Mouse (Mus musculus): ENCODE results near the gene Ntng2. TPM values are rescaled to one million over a fixed set of nuclear protein-coding genes. Genes with fewer than 3 reads are reported as not detected.
A peak's percentile ranks its signal among the peaks of the same experiment; 100 is the strongest.

The Ntng2 gene
- polyA plus RNA-seq, 1 experiment, result 76.6 TPM

DNA sequence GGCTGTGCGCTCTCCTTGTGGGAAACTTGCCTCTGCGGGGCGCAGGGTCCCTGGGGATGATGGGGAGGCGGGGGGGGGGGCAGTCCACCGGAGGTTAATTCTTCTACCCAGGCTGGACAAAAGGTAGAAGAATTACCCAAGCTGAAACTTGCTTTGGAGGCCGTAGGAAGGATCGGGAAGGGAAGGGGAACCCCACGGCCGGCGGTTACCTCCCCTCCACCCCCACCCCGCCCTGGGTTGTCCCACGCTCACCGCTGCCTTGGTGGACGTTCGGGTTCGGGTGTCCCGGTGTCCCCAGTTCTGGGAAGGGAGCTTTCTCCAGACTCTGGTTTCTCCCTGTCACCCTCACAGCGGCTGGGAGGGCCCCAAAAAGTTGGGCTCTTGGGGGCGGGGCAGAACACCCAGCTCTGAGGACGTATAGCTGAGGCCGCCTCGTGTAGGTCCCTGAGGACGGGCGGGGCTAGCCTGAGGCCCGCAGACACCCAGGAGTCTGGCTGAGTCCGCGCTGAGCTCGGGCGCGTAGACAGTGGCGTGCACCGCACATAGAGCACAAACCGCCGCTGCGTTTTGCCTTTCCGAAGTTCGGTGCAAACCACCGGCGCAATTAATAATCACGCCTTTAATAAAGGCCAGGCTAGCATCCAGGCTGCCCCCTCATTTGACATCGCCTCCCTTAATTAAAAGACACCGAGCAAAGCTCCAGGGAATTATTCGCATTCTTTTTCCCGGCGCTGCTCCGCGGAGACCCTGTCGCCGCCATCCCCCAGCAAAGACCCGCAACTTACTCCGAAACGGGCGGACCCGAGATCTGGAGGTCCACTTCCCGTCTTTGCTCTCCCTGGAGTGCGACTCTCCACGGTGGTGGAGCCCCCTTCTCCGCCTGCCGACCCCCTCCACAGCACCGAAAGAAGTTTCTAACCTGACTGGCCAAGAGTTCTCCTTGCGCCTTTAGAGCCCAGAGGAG, 1.4 kb downstream of the Ntng2 start:
- DNase-seq (ENCODE audit: low read depth), result peak; percentile 53
- TF ChIP-seq CTCF (IDR thresholded peaks at IDR 0.05; ENCODE audit: borderline replicate concordance, extremely low read depth, insufficient read depth, insufficient read length) (no peak), POLR2A (IDR thresholded peaks at IDR 0.05; ENCODE audit: borderline replicate concordance, extremely low read depth, insufficient read depth, insufficient read length, poor library complexity, severe bottlenecking) (no peak)

DNA sequence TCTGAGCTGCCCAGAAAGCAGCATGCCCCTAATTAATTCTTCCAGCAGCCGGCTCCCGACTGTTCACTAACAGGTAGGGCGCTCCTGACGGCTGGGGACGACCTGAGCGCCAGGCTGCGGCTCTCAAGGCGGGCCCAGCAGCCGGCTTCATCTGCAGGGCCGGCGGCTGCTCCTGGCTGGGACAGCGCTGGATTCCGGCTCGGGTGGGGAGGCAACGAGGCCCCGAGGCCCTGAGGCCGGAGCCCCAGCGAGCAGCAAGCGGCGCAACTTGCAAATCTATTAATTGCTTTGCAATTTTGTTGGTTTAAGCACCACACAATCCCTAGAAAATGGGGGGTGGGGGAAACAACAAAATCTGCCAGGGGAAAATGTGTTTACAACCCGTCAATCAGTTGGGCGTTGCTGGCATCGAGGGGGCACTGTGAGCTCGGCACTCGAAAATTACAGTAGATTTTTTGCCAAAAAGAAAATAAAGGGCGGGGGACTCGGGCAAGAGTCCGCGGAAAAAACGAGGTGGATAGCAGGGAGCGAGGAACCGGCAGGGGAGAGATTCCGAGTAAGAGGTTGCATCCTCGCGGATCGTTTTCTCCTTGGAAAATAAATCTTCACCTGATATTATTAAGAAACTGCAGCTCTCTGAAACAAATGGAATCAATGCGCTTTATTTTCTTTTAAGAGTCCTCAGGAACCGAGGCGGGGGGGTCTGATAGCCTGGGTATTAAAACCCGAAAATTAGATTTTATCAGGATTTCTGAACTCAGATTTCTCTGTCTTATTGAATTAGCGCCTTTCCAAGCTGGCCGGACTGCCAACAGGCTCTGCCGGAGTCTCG, 2.3 kb downstream of the Ntng2 start:
- TF ChIP-seq CTCF (IDR thresholded peaks at IDR 0.05; ENCODE audit: borderline replicate concordance, extremely low read depth, insufficient read depth, insufficient read length), result no peak
- no peak for TF ChIP-seq POLR2A (IDR thresholded peaks at IDR 0.05; ENCODE audit: borderline replicate concordance, extremely low read depth, insufficient read depth, insufficient read length, poor library complexity, severe bottlenecking)
- peak; percentile 84 for DNase-seq (ENCODE audit: low read depth)

GRCm38 (mm10) chr2:29249852-29250251, 3.0 kb downstream of the Ntng2 start:
- peak; percentile 59 for DNase-seq (ENCODE audit: low read depth)

DNA sequence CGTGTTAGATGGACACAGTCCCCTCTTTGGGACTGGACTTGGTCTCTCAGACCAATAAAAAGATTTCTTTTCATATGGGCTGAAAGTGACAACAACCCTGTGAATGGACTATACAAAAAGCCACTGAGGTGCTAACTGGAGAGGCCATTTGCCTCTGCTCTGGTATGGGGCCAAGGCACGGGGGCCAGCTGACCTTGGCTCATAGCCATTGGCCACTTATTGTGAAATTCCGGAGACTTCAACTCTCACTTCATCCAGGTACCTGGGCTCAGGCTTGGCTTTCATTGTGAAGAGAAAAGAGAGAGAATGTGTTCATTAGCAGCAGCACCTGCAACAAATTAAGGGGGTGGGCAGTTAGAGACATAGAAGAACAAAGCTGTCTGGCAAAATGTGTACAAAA, 4.3 kb downstream of the Ntng2 start:
- TF ChIP-seq CTCF (IDR thresholded peaks at IDR 0.05; ENCODE audit: borderline replicate concordance, extremely low read depth, insufficient read depth, insufficient read length), result no peak
- no peak for TF ChIP-seq POLR2A (IDR thresholded peaks at IDR 0.05; ENCODE audit: borderline replicate concordance, extremely low read depth, insufficient read depth, insufficient read length, poor library complexity, severe bottlenecking)
- no peak for DNase-seq (ENCODE audit: low read depth)

More at GRCm38 (mm10) chr2:29249852-29250251, 3.0 kb downstream of the Ntng2 start:
- TF ChIP-seq POLR2A (IDR thresholded peaks at IDR 0.05; ENCODE audit: borderline replicate concordance, extremely low read depth, insufficient read depth, insufficient read length, poor library complexity, severe bottlenecking) (no peak), CTCF (IDR thresholded peaks at IDR 0.05; ENCODE audit: borderline replicate concordance, extremely low read depth, insufficient read depth, insufficient read length) (no peak)

DNA sequence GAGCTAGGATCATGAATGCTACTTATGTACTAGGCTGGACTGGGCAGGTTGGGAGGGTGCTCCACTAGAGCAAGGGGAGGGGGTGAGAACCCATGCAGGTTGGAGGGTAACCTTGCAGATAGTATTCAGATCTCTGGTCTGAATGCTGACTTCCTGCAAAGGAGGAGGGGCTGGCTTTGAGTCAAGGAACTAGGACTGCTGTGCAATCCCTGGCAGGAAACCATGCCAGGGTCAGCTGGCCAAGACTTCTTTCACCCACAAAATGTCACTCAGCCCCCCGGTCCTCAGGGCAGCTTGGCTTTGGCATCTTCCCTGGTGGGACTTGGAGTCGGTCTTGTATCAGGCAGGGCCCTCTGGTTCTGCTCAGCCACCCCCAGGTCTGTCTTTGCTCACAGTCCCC, 5.4 kb downstream of the Ntng2 start:
- no peak for DNase-seq (ENCODE audit: low read depth)
- no peak for TF ChIP-seq CTCF (IDR thresholded peaks at IDR 0.05; ENCODE audit: borderline replicate concordance, extremely low read depth, insufficient read depth, insufficient read length)
- TF ChIP-seq POLR2A (IDR thresholded peaks at IDR 0.05; ENCODE audit: borderline replicate concordance, extremely low read depth, insufficient read depth, insufficient read length, poor library complexity, severe bottlenecking), result no peak

DNA sequence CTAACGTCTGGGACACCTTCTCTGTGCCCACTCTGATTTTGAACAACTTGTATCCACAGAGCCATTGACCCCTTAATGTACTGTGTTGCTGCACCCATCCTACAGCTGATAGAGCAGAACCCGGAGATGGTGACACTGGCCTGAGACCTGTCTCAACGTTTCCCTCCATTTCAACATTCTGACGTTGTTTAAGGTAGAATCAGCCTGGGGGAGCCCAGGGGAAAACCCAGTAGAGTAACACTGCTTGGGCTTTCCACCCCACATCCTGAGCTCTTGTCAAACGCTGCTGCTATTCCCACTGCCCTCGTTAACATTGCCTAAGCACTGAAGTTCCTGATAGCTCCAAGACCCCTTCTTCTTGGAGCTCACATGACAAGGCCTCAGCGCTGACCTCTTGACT, 5.9 kb downstream of the Ntng2 start:
- no peak for DNase-seq (ENCODE audit: low read depth)
- no peak for TF ChIP-seq POLR2A (IDR thresholded peaks at IDR 0.05; ENCODE audit: borderline replicate concordance, extremely low read depth, insufficient read depth, insufficient read length, poor library complexity, severe bottlenecking)
- TF ChIP-seq CTCF (IDR thresholded peaks at IDR 0.05; ENCODE audit: borderline replicate concordance, extremely low read depth, insufficient read depth, insufficient read length), result no peak

DNA sequence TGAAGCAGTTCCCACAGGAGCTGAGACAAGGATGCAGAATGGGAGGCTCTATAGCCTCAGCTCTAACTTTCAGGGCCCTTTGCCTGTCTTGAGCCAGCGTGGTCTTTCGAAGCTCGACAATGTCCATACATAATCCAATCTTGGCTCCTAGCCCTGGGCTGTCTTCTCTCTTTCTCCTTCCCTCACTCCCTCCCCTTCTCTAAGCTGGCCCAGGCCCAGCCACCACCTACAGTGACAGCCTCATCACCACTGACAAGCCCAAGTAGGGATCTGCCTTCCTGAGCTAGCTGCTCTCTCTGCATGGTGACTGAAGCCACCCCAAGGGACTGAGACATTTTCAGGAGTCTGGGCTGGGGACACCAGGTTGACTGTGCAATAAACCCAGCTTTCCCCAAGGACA, 6.5 kb downstream of the Ntng2 start:
- peak; percentile 73 for DNase-seq (ENCODE audit: low read depth)
- no peak for TF ChIP-seq POLR2A (IDR thresholded peaks at IDR 0.05; ENCODE audit: borderline replicate concordance, extremely low read depth, insufficient read depth, insufficient read length, poor library complexity, severe bottlenecking)
- TF ChIP-seq CTCF (IDR thresholded peaks at IDR 0.05; ENCODE audit: borderline replicate concordance, extremely low read depth, insufficient read depth, insufficient read length), result no peak

DNA sequence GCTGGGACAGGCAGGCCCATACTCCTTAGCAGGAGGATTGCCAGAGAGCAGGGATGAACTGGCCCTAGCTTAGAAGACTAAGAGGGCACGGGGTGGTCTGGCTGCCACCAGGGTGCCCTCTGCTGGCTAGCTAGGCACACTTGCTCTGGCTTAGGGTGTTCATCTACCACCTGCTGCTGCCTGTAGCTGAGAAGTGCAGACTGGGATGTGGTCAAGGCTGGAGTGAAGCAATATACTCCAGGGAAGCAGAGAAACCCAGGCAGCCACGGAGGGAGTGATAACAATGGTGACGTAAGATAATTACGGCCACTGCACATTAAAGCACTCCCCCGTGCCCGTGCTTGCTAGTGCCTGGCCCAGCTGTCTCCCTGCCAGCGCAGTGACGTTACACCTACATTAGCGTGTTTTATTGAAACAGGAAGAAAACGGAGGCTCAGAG, 7.4 kb downstream of the Ntng2 start:
- TF ChIP-seq CTCF (IDR thresholded peaks at IDR 0.05; ENCODE audit: borderline replicate concordance, extremely low read depth, insufficient read depth, insufficient read length), result peak; percentile 52; the same call in 1 of the 2 replicates
- TF ChIP-seq POLR2A (IDR thresholded peaks at IDR 0.05; ENCODE audit: borderline replicate concordance, extremely low read depth, insufficient read depth, insufficient read length, poor library complexity, severe bottlenecking), result no peak
- peak; percentile 49 for DNase-seq (ENCODE audit: low read depth)

DNA sequence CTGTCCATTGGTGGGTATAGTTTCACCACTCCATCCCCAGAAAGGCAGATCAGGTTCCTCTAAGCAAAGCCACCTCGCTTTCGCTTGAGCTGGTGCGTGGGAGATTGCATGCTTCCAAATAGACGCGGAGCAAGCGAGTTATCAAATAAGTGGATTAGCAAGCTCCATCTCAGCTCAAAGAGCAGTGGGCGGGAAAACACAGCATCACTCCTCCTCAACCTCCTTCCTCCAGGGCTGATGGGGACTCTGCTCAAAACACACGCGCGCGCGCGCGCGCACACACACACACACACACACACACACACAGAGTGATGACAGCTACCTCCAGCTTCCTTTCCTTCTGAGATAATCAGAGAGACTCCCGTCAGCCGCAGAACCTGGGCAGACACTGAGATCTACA, 13.5 kb downstream of the Ntng2 start:
- DNase-seq (ENCODE audit: low read depth), result peak; percentile 49
- no peak for TF ChIP-seq CTCF (IDR thresholded peaks at IDR 0.05; ENCODE audit: borderline replicate concordance, extremely low read depth, insufficient read depth, insufficient read length)
- no peak for TF ChIP-seq POLR2A (IDR thresholded peaks at IDR 0.05; ENCODE audit: borderline replicate concordance, extremely low read depth, insufficient read depth, insufficient read length, poor library complexity, severe bottlenecking)

- TF ChIP-seq POLR2A (IDR thresholded peaks at IDR 0.05; ENCODE audit: borderline replicate concordance, extremely low read depth, insufficient read depth, insufficient read length, poor library complexity, severe bottlenecking) (no peak), CTCF (IDR thresholded peaks at IDR 0.05; ENCODE audit: borderline replicate concordance, extremely low read depth, insufficient read depth, insufficient read length) (peak; percentile 59)
Measured at GRCm38 (mm10) chr2:29237623-29238022, 15.2 kb downstream of the Ntng2 start.

GRCm38 (mm10) chr2:29235811-29236210, 17.0 kb downstream of the Ntng2 start:
- TF ChIP-seq POLR2A (IDR thresholded peaks at IDR 0.05; ENCODE audit: borderline replicate concordance, extremely low read depth, insufficient read depth, insufficient read length, poor library complexity, severe bottlenecking) (no peak), CTCF (IDR thresholded peaks at IDR 0.05; ENCODE audit: borderline replicate concordance, extremely low read depth, insufficient read depth, insufficient read length) (no peak)
- no peak for DNase-seq (ENCODE audit: low read depth)

More at GRCm38 (mm10) chr2:29237623-29238022, 15.2 kb downstream of the Ntng2 start:
- DNase-seq (ENCODE audit: low read depth), result peak; percentile 48
